Mouse (Mus musculus) lung, postnatal 36 days (tissue): ENCODE data around the gene Cntfr.
"Not testable (repeated sequence)": the region's sequence is repeated elsewhere in the genome, so short reads cannot be mapped to it uniquely, and the experiment has no call there.

Experiments
- DNase-seq: peaks from one replicate; pipeline ENCODE4 v3.0.0; 2022; ENCODE audit warnings: mixed read lengths

Cntfr gene

DNA sequence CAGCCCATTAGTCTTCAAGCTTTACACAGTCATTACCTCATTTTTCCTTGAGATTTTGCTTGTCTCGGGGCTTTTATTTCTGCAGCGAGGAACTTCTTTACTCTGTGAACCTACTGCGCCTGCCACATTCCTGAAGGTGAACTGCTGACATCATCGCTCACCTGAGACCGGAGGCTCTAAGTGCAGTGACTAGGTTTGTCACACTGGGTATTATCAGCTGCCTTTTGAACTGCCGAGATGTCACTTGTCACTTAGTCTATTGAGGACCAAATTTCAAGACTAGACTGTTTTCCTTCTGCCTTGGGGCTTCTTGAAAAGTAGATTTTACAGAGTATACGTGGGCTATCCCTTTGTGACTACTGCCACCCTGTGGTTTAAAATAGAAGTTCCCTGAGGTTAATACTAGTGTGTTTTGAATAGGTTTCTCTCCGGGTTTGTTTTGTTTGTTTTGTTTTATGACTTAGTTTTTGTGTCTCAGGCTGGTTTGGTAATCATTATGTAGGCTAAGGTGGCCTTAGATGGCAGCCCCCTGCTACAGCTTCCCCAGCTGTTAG lies 11.4 kb upstream of the Cntfr start:
- DNase-seq, result peak; percentile 82

DNA sequence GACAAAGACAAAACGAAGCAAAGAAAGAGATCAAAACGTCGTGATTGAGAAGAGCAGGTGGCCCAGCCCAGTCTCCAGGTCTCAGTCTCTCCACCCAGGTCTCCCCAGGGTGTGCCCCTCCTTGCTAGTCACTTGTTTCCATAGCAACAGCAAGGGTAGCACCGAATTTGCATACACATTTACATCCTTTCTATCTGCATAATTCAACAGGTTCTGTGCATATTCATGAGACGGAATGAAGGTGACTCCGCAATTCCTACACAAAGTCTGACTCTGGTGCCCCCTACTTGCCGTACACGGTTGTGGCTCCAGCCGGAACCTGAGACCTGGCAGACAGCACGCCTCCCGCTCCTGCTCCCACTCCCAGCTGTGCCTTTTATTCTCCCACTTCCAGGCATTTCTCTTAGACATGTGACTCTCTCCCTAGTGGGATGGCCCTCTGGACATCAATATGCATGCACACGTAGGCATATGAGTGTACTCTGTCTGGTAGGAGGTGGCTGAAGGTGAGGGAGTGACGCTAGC lies 10.2 kb upstream of the Cntfr start:
- DNase-seq, result peak; percentile 81

DNA sequence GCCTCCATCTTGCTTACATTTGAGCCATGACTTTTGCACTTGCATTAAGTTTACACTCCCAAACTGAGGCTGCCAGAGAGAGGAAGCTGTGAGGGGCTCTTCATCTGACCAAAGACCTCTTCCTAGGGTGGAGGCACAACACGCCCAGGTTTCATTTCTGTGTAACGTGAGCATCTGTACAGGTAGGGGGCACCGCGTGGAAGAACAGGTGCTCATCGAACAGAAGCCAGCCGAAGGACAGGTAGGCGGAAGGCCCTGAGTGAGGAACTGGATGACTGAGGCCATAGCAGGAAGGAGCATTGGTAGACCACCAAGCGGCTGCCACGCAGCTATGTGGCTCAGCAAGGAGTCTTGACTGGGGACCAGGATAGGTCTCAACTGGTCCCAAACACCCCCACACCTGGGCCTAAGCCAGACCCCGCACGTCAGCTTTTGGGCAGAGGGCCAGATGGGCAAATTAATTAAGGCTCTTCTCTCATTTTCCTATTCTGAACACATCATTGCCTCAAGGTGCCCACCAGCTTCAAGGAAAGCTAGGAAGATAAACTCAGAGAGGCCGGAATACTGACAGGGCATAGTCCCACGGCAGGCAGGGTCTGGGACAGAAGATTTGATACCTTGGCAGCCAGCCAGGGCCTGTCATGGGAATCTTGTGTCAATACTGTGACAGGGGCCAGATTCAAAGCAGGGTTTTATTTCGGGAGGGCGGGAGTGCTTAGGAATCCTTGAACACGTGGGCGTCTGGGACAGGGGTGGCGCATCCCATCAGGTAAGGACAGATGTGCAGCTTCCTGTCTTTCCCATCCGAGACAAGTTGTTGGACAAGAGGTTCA lies 9.2 kb upstream of the Cntfr start:
- no peak for DNase-seq

DNA sequence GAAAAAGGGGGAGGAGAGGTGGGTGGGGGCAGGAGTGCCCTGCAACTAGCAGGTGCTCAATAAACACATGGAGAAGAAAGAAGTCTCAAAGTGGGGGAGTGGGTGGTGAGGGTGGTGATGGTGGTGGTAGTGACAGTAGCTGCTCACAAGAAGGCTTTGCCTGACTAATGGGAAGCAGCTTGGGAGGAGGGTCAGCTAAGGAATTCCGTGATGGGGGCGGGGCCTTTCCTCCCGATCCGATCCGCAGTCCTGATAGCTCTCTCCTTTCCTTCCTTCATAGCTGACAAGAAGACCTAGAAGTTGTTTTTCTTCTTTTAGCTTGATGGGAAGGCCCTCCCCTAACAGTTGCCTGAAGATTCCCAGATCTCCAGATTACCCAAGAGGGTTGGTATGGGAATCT lies 7.8 kb upstream of the Cntfr start:
- DNase-seq, result no peak

DNA sequence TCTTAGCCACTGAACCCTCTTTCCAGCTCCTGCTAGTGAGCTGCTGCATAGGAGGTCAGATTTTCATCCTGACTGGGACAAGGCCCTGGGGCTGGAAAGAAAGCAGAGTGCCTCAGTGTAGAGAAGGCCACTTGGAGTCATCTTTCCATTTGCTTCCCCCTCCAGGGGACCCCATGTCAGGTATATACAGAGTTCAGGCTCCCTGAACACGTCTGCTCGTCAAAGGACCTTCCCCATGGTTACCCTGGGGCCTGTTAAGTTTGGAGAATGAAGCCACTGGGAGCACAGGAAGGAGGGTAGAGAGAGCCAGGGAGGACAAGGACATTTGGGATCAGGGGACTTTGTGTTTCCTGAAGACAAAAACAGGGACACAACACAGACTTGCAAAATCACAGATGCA lies 5.3 kb upstream of the Cntfr start:
- not testable (repeated sequence) for DNase-seq

DNA sequence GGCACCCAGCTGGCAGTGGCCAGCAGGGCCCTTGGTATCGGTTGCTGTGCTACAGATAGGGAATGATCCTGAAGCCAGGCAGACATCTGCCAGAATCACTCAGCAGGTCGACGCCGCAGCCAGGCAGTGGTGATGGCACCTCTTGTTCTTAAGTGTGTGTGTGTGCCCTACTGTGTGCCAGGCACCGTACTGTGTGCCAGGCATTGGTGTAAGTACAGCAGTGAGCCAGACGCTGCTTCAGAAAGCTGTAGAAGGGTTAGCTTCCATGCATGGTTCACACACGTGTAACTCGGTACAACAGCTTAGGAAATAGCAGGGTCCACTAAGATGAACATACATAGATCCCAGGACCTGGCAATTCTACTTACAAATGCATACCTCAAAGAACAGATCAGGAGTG lies 3.3 kb upstream of the Cntfr start:
- not testable (repeated sequence) for DNase-seq

DNA sequence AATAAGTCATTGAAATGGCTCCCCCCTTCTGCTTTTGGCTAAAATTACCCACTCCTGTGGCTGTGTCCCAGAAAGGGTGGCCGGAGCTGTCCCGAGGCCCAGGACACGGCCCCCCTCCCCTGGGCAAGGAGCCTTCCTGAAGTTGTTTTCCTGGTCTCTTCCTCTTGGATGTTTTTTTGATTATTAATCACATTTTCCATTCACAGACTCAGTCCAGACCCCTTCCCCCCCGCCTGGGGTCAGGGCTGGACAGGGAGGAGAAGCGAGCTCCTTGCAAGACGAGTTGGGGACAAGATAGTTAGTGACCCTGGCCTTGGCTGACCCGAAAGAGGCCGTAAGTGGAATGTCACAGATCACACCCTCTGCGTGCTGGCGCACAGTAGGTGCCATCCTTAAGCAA lies 2.9 kb upstream of the Cntfr start, which contains the start of gene Il11ra1:
Gene Il11ra1 (plus strand): TSS at position 207 of the 400 bp plus-strand sequence.
- not testable (repeated sequence) for DNase-seq

DNA sequence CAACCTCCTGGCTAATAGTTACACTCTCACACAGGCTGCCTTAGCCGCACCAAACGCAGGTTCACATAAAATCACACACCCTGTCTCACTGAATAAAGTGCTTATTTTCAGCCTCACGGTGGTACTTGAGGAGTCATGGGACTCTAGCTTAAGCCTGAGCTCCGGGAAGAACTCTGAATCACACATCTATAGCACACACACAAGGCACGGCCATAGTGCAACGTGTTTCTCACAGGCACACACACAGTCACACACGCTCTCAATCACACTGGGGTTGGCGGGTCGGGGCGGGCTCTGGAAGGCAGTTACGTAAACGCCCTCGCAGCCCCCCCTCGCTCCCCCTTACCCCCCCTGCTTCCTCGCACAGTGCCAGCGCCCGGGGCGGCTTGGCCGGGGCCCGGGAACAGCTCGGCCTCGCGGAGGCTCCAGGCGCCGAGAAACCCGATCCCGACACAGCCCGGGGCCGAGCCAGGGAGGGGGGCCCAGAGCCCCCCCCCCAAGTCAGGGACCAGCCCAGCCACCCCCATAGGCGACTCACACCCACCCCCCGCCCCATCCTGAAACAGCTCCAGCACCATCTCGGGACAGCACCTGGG lies 1.6 kb upstream of the Cntfr start:
- DNase-seq, result not testable (repeated sequence)

DNA sequence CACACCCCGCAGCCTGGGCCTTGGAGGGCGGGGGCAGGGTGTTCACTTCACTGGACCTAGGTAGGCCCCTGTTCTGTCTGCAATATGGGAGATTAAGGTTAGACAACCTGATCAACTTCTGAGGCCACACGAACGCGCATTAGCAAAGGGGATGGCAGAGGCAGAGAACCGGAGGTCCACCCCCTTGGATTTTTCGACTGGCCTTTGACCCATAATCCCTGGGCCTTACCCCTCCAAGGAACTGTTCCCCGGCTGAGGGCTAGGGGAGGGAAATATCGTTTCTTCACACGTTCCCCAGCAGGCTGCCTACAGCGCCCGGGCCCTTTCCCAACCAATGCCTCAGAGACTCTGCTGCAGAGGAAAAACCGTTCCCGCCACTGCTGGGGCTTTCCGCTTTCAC lies 437 bp downstream of the Cntfr start:
- not testable (repeated sequence) for DNase-seq

DNA sequence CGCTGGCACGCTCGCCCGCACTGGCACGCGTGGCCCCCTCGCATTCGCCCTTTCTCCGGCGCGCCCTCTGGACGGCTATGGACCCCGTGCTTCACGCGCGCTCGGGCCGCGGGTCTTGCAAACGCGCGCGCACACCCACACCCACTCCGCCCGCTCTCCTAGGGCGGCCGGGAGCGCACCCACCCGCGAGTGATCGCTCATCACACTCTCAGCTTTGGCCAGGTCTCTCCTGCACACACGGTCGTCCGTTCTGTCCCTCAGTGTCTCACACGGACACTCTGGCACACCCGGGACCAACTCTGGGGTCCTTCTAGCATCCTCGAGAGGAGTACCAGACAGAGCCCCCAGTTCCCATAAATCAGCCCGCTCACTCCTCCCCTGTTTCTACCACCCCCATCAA lies 1.1 kb downstream of the Cntfr start:
- not testable (repeated sequence) for DNase-seq

DNA sequence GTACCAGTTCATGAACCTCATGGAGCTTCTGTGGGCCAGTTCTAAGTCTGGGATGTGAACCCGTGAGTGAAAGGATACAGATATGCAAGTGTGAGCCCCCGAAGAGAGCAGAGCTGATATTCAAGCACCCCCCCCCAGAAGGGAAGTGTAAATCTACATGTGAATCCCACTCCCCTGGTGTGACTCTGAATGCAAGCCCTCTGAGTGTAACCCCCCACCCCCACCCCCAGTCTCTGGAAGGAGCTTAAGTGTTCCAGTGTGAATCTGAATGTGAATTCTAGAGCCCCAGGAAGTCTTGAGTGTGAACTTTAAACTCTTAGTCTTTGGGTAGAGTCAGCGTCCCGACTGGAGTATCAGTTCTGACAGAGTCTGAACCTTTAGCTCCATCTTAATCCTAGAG lies 3.4 kb downstream of the Cntfr start:
- DNase-seq, result not testable (repeated sequence)

DNA sequence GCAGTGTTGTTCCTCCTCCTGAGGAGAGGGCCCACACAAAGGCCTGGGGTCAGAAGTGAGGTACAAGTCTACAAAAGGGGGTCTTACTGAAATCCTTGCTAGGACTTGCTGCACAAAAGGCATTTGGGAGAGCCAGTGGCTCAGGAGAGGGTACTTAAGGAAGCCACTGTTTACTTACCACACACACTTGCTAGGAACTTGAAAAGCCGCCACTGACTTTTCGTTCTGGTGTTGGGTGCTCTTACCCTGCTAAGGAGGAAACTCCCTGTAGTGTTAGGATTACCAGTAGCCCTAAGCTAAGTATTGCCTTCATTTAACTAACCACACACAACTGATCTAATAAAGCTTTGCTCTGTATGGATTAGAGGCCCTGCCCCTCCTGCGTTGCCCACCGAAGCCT lies 6.9 kb downstream of the Cntfr start:
- not testable (repeated sequence) for DNase-seq

DNA sequence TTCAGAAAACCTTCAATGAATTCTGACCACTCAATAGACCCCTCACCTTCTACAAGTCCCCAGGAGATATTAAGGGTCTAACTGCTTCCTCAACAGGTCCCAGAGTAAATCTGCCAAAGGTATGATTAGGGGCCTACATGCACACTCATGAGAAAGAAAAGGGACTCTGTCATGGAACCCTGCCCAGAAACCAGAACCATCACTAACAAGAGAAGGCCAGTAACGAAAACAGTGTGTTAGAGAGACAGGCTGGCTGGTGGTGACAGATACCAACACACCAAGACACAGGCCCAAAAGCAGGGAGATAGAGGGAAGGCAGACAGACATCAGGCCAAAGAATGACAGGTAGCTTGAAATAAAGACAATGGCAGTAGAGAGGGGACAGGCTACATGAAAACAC lies 8.3 kb downstream of the Cntfr start:
- not testable (repeated sequence) for DNase-seq

DNA sequence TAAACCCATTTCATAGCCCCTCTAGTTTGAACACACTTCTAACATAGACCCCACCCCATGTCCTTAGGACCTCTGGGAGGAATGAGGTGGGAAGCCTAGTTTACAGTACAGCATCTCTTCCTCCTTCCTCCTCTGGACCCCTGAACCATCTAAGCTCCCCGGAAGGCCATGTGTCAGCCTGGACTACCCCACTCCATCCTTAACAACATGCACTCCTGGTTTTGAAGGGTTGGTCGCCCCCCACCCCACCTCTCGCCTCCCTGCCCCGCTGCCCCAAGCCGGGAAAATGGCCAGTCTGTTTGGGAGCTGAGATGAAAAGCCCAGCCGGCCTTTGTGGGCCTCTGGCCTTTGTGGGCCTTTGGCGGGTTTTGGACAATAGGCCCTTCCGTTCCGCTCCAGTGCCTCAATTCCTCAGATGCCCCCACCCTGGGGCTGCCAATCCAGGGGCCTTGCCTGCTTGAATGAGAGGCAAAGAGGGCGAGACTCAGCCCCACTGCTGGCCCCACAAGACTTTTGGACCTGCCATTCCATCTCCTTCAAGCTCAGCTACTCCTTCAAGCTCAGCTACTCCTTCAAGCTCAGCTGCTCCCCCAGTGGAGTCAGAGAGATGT lies 10.9 kb downstream of the Cntfr start:
- DNase-seq, result not testable (repeated sequence)

DNA sequence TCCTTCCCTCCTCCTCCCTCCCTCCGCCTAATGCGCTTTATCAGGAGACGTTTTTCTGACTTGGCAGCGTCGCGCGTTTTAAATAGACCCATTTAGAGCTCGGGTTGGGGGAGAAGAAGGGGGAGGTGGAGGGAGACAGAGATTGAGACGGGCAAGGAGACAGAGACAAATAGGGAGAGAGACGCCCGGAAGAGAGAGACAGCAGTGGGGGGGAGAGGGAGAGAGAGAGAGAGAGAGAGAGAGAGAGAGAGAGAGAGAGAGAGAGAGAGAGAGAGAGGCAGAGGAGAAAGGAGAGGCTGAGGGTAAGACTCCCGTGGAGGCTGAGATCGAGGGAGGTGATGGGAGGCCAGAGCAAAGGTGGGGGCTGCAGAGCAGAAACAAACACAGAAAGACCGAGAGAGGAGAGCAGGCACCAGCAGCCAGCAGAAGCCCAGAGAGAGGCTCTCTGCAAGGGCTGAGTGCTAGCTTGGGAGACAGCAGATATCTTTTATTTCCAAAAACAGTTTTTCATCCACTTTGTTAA lies 11.9 kb downstream of the Cntfr start:
- DNase-seq, result not testable (repeated sequence)

DNA sequence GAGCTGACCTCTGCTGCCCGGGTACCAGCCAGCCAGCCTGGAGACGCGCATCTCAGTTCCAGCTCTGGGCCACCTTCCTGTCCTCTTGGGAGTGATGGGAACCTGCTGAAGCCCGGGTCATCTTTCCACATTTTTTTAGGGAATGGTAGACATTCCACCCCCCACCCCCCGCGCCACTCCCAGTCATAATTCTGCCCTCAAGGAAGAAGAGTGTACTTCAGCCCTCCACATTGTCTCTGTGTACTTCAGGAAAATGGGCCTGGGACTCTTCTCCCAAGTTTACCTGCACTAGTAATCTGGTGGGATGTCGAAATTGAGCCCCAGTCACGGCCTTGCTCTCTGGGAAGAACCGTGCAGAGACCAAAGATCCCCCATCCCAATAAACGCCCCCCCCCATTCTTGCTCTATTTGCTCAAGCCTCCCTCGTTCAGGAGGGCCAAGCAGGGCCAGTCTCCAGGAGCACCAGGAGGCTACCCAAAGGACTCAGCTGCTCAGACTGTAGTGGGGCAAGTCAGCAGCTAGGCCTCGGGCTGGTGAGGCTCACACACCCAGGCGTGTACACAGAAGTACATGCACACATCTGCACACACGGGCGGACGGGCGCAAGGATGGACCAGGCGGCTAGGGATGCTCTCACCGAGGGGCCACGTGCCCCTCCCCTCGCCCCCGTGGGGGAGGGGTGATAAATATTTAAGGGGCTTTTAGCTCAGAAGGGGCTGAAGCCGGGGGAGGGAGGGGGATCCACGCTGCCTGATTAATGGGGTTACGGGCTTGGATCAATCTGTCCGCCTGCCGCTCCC lies 12.6 kb downstream of the Cntfr start:
- DNase-seq, result not testable (repeated sequence)

DNA sequence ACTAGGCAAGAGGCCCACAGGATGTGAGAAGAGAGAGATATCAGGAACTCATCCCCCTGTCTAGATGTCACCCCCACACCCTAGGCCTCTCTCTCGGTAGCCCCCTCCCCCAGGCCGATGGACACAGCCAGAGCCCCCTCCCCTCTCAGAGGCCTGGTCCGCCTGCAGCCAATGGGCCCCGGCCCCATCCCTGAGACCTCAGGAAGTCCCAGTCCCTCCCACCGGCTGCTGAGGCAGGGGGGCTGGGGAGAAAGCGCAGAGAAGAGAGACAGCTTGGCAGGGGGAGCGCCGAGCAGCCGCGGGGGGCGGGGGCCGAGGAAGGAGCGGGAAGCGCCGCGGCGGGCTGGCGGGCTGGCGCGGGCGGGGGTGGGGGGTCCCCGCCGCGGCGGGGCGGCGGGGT lies 13.6 kb downstream of the Cntfr start:
- not testable (repeated sequence) for DNase-seq

DNA sequence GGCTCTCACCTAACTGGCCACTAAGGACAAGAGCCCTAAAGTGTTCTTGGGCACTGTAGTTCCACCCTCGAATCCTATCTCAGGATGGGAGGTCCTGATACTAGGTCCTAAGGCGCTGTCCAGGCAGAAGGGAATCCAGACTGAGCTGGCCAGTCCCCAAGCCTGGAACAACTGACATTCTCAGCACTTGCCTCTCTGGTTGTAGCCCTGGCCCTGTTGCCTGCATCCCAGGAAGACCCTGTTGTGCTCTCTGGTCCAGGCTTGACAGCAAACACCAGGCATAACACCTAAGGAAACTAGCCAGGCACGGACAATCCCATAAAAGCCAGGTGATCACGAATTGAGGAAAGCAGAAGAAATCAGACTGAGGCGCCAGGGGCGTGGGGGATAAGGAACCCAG lies 14.1 kb downstream of the Cntfr start:
- DNase-seq, result no peak

DNA sequence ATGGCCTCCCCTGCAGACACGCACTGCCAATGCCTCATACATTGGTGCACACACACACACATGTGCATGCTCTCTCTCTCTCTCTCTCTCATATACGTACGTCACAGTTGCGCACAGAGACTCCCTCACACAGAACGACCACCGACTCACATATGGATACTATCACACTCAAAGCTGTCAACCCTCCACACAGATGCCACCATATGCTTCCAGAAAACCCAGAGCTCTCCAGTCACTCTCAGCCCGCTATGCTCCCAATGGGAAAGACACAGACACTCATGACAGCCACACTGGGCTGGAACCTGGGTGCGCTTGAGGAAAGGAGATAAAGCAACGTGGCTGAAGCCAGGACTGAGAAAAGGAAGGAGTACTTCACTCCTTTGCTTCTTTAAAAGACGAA lies 14.9 kb downstream of the Cntfr start:
- DNase-seq, result no peak

DNA sequence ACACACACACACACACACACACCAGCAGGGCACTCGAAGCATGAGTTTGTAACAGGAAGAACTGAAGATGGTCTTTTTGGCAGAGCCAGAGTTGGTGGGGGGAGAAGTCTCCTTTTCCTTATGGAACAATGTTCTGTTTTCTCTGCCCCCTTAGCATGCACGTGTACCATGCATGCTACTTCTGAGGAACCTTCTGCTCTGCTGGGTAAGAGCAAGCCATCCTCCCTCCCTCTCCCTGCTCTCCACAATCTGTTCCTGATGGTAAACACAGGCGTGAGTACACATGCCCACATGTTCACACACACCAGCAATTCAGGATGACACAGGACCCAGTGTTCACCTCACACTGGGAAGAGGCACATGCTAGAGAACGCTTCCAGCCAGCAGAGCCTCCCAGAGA lies 15.7 kb downstream of the Cntfr start:
- no peak for DNase-seq

DNA sequence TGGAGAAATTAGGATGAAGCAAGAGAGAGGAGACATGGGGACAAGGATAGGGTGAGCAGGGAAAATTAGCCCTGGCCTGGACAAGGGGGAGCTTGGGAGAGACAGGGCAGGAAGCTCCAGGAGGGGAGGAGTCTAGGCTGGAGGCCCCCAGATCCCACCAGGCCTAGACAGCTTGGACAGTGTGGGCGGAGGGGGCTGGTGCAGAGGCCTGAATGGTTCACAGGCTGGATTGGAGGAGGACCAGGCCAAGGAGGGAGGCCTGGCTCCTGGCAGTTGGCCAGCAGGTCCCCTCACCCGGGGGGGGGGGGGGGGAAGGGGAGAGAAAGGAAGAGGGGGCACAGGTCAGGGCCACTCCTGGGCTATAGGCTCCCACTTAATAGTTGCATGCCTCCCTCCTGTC lies 17.6 kb downstream of the Cntfr start:
- DNase-seq, result no peak

DNA sequence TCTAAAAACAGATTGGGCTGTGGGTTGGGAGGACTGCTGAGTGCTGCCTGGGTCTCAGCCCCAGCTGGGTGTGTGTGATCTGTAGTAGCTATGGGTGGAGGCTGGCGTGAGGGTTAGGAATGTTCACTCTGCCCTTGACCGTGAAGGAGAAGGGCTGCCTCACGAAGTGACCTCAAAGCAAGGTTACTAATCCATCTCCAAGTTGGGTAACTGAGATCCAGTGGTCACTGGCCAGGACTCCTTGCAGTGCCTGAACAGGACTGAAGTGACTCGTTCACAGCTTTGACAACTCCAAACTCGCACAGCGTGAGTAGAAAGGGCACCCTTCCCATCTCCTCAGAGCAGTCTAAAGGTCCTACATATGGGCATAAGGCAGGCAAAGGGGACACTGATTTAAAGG lies 18.0 kb downstream of the Cntfr start:
- no peak for DNase-seq
